Mouse (Mus musculus) regulatory T cell (primary cell): Measurements from ENCODE around the gene Fto.

ENCODE experiments used
- in situ Hi-C: fragments of 300-600 bp; cut with MboI, MseI; formaldehyde crosslinking; loops from one replicate; pipeline ENCODE4 v1.15.1; 2025; ENCODE audit warnings: high pct_unique_total_duplicates

Fto gene

GRCm38 (mm10) chr8:91323511-91323910, 10.2 kb downstream of the Fto start:
- in situ Hi-C loops, result no loop called here

- in situ Hi-C loops, result no loop called here
These were observed 10.9 kb downstream of the Fto start for GRCm38 (mm10) chr8:91324271-91324670.

GRCm38 (mm10) chr8:91324916-91325315, 11.6 kb downstream of the Fto start:
- in situ Hi-C loops, result no loop called here

GRCm38 (mm10) chr8:91326018-91326417, 12.7 kb downstream of the Fto start:
- in situ Hi-C loops, result no loop called here

GRCm38 (mm10) chr8:91326946-91327345, 13.6 kb downstream of the Fto start:
- in situ Hi-C loops, result no loop called here

GRCm38 (mm10) chr8:91327471-91328205, 14.3 kb downstream of the Fto start:
- in situ Hi-C loops, result no loop called here

GRCm38 (mm10) chr8:91329056-91329455, 15.7 kb downstream of the Fto start:
- in situ Hi-C loops, result no loop called here

GRCm38 (mm10) chr8:91329461-91329850, 16.1 kb downstream of the Fto start:
- in situ Hi-C loops, result no loop called here

GRCm38 (mm10) chr8:91338389-91339154, 25.2 kb downstream of the Fto start:
- in situ Hi-C loops, result no loop called here

- in situ Hi-C loops, result no loop called here
These were observed 26.3 kb downstream of the Fto start for GRCm38 (mm10) chr8:91339651-91340050.

- in situ Hi-C loops, result no loop called here
These were observed 27.4 kb downstream of the Fto start for GRCm38 (mm10) chr8:91340746-91341145.

- in situ Hi-C loops, result no loop called here
These were observed 28.9 kb downstream of the Fto start for GRCm38 (mm10) chr8:91342196-91342595.

- in situ Hi-C loops, result no loop called here
These were observed 29.5 kb downstream of the Fto start for GRCm38 (mm10) chr8:91342798-91343197.

GRCm38 (mm10) chr8:91344659-91345058, 31.3 kb downstream of the Fto start:
- in situ Hi-C loops, result no loop called here

GRCm38 (mm10) chr8:91347146-91347545, 33.8 kb downstream of the Fto start:
- in situ Hi-C loops, result no loop called here

- in situ Hi-C loops, result no loop called here
These were observed 34.3 kb downstream of the Fto start for GRCm38 (mm10) chr8:91347595-91347994.

- in situ Hi-C loops, result no loop called here
These were observed 36.5 kb downstream of the Fto start for GRCm38 (mm10) chr8:91349816-91350215.

GRCm38 (mm10) chr8:91350628-91351027, 37.3 kb downstream of the Fto start:
- in situ Hi-C loops, result no loop called here

GRCm38 (mm10) chr8:91352598-91352997, 39.3 kb downstream of the Fto start:
- in situ Hi-C loops, result no loop called here

- in situ Hi-C loops, result no loop called here
These were observed 39.7 kb downstream of the Fto start for GRCm38 (mm10) chr8:91353062-91353461.

GRCm38 (mm10) chr8:91353907-91354306, 40.6 kb downstream of the Fto start:
- in situ Hi-C loops, result no loop called here

- in situ Hi-C loops, result no loop called here
These were observed 42.1 kb downstream of the Fto start for GRCm38 (mm10) chr8:91355301-91355905.
